Mouse (Mus musculus) erythroblast, embryonic 14.5 days (primary cell): Measurements from ENCODE around the gene Cd2.

Source experiments
- GATA1 ChIP-seq: IDR thresholded peaks from 2 replicates; pipeline ENCODE4 v1.6.1; 2012; ENCODE audit warnings: low read length, inconsistent platforms, mixed read lengths
- TAL1 ChIP-seq: IDR thresholded peaks from 3 replicates; pipeline ENCODE4 v1.6.1; 2012; ENCODE audit warnings: low read length, inconsistent platforms, mixed read lengths

- TF ChIP-seq GATA1, result no peak
- TF ChIP-seq TAL1, result no peak
These were observed at the start of gene Cd2 for GRCm38 (mm10) chr3:101287911-101288311.
